Mouse (Mus musculus): ENCODE measurements around the gene Gm19402.
A peak's percentile ranks its signal among the peaks of the same experiment; 100 is the strongest.
"Not testable (repeated sequence)": the region's sequence is repeated elsewhere in the genome, so short reads cannot be mapped to it uniquely, and the experiment has no call there.

Gene Gm19402

DNA sequence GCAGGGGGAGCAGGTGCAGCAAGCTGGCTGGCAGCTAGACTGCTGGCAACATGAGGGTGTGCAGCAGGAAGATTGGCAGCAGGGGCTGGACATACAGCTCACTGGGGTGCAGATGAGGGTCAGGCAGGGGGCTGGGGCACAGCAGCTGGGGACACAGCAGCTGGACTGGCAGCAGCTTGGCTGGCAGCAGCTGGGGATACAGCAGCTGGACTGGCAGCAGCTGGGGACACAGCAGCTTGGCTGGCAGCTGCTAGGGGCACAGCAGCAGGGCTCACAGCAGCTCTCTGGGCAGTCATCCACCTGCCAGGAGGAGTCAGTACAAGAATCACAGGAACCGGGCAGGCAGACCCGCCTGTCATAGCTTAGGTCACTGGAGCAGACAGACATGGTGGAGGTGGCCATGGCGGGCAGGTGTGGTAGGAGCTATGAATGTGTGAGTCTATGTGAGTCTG lies at the start of gene Gm19402:
TSS of gene Gm19402 (minus strand) at position 402 of the 452 bp plus-strand sequence.
- DNase-seq (ENCODE audit: low spot score): not testable (repeated sequence)

DNA sequence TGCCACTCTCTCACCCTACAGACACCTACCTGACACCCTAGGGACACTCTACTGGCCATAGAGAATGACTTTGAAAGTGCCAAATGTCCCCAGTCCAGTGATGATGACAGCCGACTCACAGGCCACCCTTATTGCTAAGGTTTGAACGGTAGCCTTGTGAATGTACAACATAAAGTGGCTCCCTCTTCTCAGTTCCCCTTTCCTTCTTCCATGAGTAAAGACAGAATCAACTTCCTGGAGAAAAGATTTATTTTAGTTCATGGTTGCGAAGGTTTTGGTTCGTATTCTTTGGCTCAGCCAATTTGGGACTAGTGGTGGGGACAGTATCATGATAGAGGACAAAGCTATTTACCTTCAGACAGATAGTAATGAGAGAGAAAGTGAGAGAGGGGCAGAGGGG lies 48.4 kb upstream of the Gm19402 start:
- DNase-seq (ENCODE audit: low spot score): no peak

DNA sequence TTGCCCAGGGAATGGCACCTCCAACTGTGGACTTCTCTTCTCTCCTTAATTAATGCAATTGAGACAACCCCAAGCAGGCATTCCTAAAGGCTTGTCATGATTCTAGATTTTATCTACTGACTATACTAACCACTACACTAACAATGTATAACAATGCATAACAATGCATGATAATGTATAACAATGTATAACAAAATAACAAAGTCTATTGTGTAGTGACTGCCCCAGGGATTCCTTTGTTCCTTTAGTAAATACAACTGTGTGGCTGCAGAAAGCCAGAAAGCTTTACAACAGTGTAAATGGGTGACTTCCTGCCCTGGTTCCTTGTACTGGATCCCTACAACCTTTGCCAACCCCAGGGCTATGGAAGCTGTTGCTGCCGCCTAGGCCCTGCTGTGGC lies 45.4 kb upstream of the Gm19402 start:
- no peak for DNase-seq (ENCODE audit: low spot score)

DNA sequence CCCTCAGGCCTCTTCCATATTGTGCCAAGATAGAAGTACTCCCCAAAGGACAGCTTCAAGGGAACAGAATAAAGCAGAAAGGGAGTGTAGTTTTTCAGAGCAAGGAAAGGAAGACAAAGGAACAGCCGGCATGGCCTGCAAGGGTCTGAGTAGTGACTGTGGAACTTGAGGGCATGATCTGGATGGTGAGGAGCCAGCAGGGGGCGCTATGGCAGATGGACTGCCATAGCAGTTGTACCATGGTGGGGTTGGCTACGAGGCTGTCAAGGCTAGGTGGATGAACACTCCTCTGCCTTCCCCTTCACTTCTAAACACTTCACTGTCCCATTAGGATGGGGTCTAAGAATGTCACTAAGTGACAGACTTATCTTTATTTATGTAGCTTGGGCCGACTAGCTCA lies 38.7 kb upstream of the Gm19402 start:
- no peak for DNase-seq (ENCODE audit: low spot score)

DNA sequence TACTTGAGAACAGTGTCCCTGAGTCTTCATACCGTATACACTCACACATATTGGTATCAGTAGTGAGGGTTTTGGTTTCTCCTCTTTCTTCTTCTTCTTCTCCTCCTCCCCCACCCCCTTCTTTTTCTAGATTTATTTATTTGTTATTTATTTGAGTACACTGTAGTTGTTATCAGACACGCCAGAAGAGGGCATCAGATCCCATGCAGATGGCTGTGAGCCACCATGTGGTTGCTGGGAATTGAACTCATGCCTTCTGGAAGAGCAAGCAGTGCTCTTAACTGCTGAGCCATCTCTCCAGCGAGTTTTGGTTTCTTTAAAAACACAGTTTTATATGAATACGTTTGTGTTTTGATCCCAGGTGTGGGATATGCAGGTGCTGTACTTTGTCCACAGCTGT lies 37.7 kb upstream of the Gm19402 start:
- no peak for DNase-seq (ENCODE audit: low spot score)

DNA sequence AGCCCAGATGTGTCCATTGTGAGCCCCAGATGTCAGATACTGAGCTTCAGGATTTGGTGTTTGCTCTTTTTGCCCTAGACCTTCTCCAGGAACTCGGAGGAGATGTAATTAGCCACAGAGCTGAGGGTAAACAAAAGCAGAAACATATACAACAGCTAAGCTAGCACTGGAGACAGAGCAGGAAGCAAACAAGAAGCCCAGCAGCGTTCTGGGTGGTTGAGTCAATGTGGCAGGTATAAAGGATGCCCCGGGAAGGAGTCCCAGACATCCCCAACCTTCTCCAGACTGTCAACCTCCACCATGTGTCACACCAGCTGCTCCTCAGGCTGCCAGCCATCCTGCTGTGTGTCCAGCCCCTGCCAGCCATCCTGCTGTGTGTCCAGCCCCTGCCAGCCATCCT lies 35.6 kb upstream of the Gm19402 start, which contains the start of gene Gm10100:
TSS of gene Gm10100 (plus strand) at position 301 of the 400 bp plus-strand sequence.
- DNase-seq (ENCODE audit: low spot score): no peak

DNA sequence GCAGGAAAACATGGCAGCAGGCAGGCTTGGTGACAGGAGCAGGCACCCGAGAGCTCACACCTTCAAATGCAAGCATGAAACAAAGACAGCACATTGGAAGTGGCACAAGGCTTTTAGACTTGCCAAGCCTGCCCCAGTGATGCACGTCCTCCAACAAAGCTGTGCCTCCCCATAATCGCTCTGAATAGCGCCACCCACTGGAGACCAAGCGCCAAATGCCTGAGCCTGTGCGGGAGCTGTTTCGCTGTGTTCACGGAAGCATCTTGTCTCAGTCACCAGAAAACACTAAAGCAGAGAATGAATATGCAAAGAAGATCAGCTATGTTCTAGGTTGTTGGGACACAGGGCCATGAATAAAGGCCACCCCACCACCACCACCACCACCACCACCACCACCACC lies 34.3 kb upstream of the Gm19402 start:
- no peak for DNase-seq (ENCODE audit: low spot score)

DNA sequence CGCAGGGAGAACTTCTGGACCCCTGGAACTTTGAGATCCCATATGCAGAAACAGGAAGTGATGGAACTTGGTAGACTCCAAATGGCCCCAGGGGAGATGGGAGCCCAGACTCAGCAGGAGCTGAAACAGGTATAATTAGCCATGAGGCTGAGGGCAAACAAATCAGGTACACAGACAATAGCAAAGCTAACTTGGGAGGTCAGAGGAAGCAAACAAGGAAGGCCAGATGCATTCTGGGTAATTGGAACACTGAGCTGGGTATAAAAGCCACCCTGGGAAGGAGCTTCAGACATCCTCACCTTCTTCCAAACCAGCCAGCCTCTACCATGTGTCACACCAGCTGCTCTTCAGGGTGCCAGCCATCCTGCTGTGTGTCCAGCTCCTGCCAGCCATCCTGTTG lies 29.7 kb upstream of the Gm19402 start, which contains the start of gene Krtap12-1:
TSS of gene Krtap12-1 (plus strand) at position 301 of the 400 bp plus-strand sequence.
- DNase-seq (ENCODE audit: low spot score): not testable (repeated sequence)

DNA sequence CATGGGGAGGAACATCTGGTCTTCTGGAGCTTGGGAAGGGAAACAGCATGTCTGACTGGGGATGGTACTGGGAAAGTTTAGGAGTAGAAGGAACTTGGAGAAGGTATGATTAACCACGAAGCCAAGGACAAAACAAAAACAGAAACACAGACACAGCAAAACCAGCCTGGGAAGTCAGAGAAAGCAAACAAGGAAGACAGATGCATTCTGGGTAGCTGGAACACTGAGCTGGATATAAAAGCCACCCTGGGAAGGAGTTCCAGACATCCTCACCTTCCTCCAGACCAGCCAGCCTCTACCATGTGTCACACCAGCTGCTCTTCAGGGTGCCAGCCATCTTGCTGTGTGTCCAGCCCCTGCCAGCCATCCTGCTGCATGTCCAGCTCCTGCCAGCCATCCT lies 24.9 kb upstream of the Gm19402 start, which contains the start of gene Gm10142:
TSS of gene Gm10142 (plus strand) at position 301 of the 400 bp plus-strand sequence.
- DNase-seq (ENCODE audit: low spot score): no peak

DNA sequence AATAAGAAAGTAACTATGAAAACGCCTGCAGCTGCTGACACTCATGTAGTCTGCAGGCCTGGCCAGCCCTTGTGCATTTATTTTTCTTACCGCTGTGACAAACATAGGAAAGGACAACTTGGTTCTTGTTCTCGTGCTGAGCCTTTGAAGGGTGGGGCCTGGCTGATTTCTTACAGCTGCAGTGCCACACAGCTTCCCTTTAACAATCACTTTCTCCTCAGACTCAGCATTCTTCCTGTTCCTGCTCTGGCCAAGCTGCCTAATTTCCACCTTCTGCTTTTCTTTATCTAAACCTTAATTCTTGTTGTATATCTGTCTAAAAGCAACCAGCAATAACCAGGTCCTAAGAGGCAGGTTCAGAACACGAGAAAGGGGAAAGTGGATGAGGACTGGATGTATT lies 23.2 kb upstream of the Gm19402 start:
- DNase-seq (ENCODE audit: low spot score): no peak

DNA sequence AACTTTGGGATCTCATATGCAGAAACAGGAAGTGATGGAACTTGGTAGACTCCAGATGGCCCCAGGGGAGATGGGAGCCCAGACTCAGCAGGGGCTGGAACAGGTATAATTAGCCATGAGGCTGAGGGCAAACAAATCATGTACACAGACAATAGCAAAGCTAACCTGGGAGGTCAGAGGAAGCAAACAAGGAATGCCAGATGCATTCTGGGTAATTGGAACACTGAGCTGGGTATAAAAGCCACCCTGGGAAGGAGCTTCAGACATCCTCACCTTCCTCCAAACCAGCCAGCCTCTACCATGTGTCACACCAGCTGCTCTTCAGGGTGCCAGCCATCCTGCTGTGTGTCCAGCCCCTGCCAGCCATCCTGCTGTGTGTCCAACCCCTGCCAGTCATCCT lies 20.6 kb upstream of the Gm19402 start, which contains the start of gene Gm10024:
TSS of gene Gm10024 (plus strand) at position 301 of the 400 bp plus-strand sequence.
- DNase-seq (ENCODE audit: low spot score): not testable (repeated sequence)

DNA sequence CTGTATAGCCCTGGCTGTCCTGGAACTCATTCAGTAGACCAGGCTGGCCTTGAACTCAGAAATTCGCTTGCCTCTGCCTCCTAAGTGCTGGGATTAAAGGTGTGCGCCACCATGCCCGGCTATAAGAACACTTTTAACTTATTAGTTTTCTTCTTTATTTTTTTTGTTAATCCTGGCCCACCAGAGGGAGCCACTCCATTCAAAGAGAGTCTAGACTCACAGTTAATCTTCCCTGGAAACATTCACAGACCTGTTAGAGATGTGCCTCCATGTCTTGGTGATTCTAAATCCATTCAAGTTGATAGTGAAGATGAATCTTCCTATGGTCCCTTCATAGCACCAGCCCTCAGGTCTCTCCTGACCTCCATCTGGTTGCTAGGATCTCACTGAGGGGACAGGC lies 19.3 kb upstream of the Gm19402 start:
- no peak for DNase-seq (ENCODE audit: low spot score)

DNA sequence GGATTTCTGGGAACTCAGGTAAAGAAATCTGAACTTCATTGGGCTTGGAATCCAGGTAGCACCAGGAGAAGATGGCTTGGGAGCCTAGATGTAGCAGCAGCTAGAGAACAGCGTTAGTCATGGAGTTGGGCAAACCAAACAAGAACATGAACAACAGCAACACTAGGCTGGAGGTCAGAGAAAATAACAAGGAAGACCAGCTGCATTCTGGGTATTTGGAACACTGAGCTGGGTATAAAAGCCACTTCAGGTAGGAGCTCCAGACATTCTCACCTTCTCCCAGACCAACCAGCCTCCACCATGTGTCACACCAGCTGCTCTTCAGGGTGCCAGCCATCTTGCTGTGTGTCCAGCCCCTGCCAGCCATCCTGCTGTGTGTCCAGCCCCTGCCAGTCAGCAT lies 15.8 kb upstream of the Gm19402 start, which contains the start of gene Gm10272:
TSS of gene Gm10272 (plus strand) at position 301 of the 400 bp plus-strand sequence.
- DNase-seq (ENCODE audit: low spot score): no peak

DNA sequence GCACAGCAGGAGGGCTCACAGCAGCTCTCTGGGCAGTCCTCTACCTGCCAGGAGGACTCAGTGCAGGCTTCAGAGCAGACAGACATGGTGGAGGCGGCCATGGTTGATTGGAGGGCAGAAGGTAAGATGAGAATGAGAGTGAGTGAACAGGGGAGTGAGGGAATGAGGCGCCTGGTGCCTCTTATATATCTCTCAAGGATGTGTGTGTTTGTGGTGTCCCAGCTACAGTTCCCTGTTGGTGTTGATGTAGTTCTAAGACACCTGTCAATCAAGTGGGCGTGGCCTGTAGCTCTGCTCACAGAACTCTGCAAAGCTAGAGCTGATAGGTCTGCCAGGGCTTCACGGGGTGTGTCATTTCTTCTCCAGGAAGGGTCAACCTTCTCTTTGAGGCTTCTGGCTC lies 6.6 kb upstream of the Gm19402 start, which contains the start of gene Gm9508:
TSS of gene Gm9508 (minus strand) at position 101 of the 400 bp plus-strand sequence.
- DNase-seq (ENCODE audit: low spot score): no peak

DNA sequence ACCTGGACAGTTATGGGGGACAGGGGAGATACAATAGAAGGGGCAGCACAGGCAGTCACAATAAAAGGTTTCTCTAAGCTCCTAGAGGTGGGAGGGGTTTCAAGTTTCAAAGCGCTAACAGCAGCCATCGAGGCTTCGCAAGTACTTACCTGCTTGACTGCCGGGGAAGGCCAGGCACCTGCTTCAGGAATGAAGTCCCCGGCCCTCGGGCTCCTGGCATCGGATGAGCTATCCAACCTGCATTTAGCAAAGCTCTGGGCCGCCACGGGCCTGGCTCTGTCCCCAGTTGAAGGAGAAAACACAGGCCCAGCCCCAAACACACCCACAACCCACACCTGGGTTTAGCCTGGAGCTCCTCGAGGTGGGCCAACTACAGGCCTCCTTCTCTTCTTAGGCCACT lies 3.5 kb downstream of the Gm19402 start:
- DNase-seq (ENCODE audit: low spot score): no peak

DNA sequence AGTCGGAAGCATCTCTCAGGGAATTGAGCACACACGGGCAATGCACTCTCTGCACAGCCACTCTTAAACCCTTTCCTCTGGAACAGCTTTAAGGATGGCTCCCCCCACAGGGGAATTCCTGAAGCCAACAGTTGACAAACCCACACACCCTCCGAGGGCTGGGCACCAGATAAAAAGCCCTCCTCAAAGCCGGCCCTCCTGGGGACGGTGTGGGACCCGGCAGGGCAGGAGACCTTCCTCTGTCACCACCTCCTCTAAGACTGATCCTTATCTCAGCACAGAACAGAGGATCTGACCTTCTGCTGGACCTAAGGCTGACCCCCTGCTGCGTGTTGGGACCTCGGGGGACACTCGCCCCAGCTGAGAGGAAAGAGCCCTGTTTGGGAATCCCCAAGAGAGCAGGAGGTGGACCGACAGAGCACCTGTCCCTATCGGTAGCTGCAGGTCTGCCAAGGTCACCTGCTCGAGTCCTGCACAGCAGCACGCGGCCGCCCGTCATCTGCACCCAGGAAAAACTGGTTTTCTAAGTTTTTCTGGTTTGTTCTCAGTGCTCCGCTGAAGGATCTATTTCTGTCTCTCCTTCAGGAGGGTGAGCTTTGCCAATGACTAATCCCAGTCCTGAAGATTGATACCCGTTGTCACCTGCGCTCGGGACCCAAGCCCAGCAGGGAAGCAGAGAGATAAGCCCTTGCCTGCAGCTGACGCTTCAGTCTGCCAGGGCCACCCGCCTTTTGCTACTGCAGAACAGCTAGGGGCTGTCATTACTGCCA lies 4.5 kb downstream of the Gm19402 start, which contains the start of gene Tspear:
TSS of gene Tspear (plus strand) at position 675 of the 770 bp plus-strand sequence.
- DNase-seq (ENCODE audit: low spot score): no peak

DNA sequence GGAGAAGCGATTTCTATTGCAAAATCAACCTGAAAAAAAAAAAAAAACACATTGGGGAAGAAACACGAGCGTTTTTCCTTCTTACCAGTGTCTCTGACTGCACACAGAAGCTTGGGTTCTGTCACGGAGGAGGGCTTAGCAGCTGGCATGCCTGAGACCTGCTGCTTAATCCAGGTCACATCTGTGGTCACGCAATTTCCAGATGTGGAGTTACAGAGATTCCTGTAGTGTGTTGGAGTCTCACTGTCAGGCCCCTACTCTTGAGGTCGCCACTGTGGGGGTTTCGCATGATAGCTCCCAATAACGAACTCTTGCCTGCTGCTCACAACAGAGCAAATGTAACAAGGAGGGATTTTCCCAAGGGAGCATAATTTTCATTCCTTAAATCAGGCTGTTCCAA lies 6.4 kb downstream of the Gm19402 start:
- no peak for DNase-seq (ENCODE audit: low spot score)

DNA sequence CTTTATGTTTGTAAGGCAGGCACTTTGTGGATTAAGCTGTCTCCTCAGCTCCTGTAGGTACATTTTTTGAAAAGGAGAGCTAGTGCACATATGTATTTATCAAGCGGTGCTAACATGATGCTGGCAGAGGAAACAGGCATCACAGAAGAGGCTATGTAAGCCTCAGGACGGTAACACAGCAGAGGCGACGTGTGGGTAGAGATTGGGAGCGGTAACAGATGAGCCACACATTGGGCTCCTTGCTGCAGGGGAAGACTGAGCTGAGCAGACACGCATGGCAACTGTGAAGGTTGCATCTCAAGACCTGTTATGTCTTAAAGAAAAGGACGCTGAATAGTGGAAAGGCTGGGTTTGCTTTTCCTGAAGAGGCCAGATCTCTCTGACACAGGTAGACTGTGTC lies 7.6 kb downstream of the Gm19402 start:
- DNase-seq (ENCODE audit: low spot score): no peak

DNA sequence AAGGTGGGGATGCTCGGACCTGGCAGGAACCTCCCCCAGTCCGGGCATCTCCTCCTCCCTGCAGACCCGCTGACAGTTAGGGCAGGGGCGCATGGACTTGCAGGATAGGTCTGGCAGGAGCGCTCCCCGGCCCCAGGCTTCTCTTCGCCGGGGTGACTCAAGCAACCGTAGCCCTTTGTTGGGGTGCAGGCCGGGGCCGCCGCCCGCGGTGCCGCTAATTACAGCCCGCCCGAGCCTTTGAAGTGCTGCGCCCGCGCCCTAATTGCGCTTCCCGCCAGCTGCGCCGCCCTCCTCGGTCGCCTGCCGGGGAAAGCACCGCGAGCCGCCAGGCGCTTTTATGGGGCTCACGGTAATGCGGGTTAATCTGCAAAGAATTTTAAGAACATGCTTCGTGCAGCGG lies 13.0 kb downstream of the Gm19402 start:
- no peak for DNase-seq (ENCODE audit: low spot score)

DNA sequence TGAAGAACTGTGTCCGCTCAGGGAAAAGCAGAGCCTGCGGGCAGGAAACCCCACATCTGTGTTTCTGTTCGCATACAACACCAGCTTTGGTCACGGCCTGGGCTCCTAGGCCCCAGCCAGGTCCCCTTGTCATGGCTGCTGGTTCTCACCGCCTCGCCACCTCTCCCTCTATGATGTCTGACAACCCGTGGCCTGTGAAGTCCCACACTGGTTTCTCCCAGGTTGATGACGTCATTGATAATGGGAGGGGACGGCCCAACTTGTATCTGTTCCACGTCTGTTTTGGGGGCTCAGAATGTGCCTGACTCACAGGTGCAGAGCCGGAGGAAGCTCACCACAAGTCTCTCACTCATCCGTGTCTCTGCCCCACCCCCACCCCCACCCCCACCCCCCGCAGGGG lies 16.8 kb downstream of the Gm19402 start:
- no peak for DNase-seq (ENCODE audit: low spot score)

DNA sequence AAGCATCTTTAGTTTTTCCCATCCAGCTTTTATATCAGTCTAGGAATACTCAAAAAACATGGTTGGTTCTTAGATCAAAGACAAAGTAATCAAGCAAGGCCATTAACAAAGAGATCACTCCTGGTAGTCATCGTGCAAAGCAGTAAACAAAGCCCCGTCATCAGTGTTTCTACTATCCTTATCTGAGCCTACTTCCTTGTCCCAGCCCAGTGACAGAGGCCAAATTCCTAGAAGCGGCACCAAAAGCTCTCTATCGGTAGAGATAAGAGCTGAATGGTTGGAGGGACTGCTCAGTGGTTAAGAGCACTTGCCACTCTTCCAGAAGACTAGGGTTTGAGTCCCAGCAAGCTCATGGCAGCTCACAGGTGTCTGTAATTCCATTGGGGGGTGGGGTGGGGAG lies 19.0 kb downstream of the Gm19402 start:
- peak; percentile 60 for DNase-seq (ENCODE audit: low spot score)

DNA sequence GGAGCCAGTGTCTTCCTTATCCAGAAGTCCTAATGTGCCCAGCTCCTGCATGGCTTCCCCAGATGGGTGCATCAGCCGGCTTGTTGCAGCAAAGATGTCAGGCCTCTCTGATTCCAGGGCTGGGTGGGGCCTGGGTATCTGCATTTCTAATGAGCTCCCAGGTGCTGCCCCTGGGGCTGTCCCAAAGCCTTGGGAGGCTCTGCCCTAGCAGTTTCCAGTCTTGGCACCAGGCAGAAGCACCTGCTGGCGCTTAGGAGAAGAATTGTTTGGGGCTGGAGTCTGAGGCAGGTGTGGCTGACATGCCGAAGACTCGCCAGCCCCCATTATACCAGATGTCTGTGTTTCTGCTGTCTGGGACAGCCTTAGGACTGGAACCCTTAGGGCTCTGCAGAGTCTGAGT lies 19.8 kb downstream of the Gm19402 start:
- no peak for DNase-seq (ENCODE audit: low spot score)

DNA sequence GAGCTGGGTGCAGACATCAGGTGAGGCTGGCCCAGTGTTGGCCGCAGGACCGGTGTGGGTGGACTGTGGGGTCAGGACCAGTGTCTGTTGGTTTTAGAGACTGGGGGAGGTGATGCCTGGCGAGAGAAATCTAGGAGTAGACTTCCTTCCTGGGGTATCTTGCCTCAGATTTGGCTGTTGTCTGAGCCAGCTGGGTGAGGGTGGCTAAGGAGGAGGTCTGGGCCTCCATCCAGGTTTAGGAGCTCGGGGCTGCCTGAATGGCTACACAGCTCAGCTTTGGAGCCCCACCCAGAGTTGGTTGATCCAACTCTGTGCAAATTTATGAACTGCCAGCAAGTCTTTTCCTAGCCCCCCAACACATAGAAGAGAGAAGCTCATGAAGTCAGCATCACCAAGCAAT lies 23.2 kb downstream of the Gm19402 start:
- DNase-seq (ENCODE audit: low spot score): no peak

All from yolk sac, embryonic 10.5 days (tissue).